In the genomic region with DNA sequence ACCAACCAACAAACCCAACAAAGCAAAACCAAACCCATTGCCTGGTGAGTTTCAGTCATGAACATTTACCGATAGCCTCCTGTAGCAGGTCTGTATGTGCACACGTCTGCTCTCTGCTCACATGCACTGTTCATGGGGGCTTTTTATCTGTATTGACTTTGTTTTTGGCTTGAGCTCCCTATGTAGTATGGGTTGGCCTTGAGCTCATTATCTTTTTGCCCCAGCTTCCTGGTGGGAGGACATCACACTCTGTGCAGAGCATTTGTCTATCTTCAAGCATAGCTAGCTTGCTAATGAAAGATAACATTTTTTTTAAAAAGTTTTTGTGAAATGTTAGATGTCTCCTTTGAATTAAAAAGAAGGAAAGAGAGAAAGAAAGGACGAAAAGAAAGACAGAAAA, we compare ENCODE assay signal across 13 mouse cellular contexts. TPM values are rescaled to one million over a fixed set of nuclear protein-coding genes. Genes with fewer than 3 reads are reported as not detected.
A peak's percentile ranks its signal among the peaks of the same experiment; 100 is the strongest.
DNase-seq lines count a peak whose midpoint lies in the region; ATAC-seq lines count a peak whose summit lies in the region.
"Had no signal": no experiment of that assay in that cellular context is flagged by ENCODE, and none has a peak within 500 bp of the region (broad histone marks: within the 10 kb centered on the region; RNA-seq: fewer than 3 reads in every experiment).

No protein-coding gene starts in this region.

- H3K36me3 ChIP-seq in liver, embryonic 11.5 days (ENCODE audit: control insufficient read depth, insufficient read depth, low read length): peaks cover 11% of the 10 kb centered on the region; the same call in 1 of the 2 replicates

- no peaks in the 10 kb centered on the region for H3K27me3 ChIP-seq in liver, embryonic 11.5 days (replicated peaks; ENCODE audit: control insufficient read depth, insufficient read depth, low read length)
- H3K27me3 ChIP-seq: neural tube, embryonic 15.5 days had no signal

- no peaks in the 10 kb centered on the region for H3K9me3 ChIP-seq in liver, embryonic 11.5 days (ENCODE audit: control insufficient read depth, low read length)
- H3K9me3 ChIP-seq: neural tube, embryonic 15.5 days had no signal

- DNase-seq in ovary, adult 18-20 months (ENCODE audit: low spot score): peak; percentile 39
- no peak for DNase-seq in ovary, postnatal 10 days (ENCODE audit: low spot score)
- DNase-seq in c-Kit-negative CD71-positive TER-119-positive erythroid progenitor cells, embryonic 14.5 days (ENCODE audit: low read depth, low spot score): peak; percentile 51
- DNase-seq in liver, embryonic 11.5 days (ENCODE audit: low spot score): no peak
- no peak for DNase-seq in urinary bladder, adult 18-20 months (ENCODE audit: low spot score in 2 of 2)
- DNase-seq in lung, postnatal 14 days: no peak
- DNase-seq in thymus, postnatal 25 days: no peak
- DNase-seq: cerebellum, postnatal 14 days; heart, postnatal 14 days; kidney, postnatal 10 days; layer of hippocampus, adult 9-11 months had no signal

- WGBS in liver, embryonic 11.5 days: 29% methylated on average over 3 of the region's 3 CpGs

- H3K27ac ChIP-seq in liver, embryonic 11.5 days (ENCODE audit: low read depth, low read length): peak overlapping the region; percentile 88
- H3K27ac ChIP-seq: neural tube, embryonic 15.5 days had no signal

- ATAC-seq in liver, embryonic 11.5 days (replicated peaks; ENCODE audit: low FRiP score): peak; percentile 97
- peak; percentile 96 for ATAC-seq in megakaryocyte-erythroid progenitor cell, adult 5-6 weeks (replicated peaks; ENCODE audit: low FRiP score, low TSS enrichment, poor library complexity, severe bottlenecking)

- peak overlapping the region; percentile 8; the same call in 1 of the 2 replicates for H3K4me3 ChIP-seq in liver, embryonic 11.5 days (ENCODE audit: low read depth, low read length)
- H3K4me3 ChIP-seq: neural tube, embryonic 15.5 days had no signal

- peak overlapping the region; percentile 49 for H3K4me2 ChIP-seq in liver, embryonic 11.5 days
- H3K4me2 ChIP-seq: neural tube, embryonic 15.5 days had no signal

- H3K4me1 ChIP-seq in liver, embryonic 11.5 days (replicated peaks; ENCODE audit: control insufficient read depth, insufficient read depth, low read length): peaks cover 17% of the 10 kb centered on the region
- H3K4me1 ChIP-seq: neural tube, embryonic 15.5 days had no signal

- H3K9ac ChIP-seq in liver, embryonic 11.5 days (ENCODE audit: low read depth, low read length): 0 out of 2 replicates have a peak overlapping the region, but pooled peaks have one; percentile 28
- H3K9ac ChIP-seq: neural tube, embryonic 15.5 days had no signal

RNA-seq across cellular contexts. Expression of a gene that starts 33.4 kb away (rescaled TPM):
- polyA plus RNA-seq in liver, embryonic 11.5 days (2014; fragmentation: Nextera tagmentation; extraction: Ambion mirVana): 46.1 and 48.8 TPM in 2 replicates
- 78.6 and 81.4 TPM in 2 replicates for total RNA-seq in megakaryocyte-erythroid progenitor cell, adult 5-6 weeks (2014; fragmentation: Nextera tagmentation)
- total RNA-seq in megakaryocyte-erythroid progenitor cell, adult 5-6 weeks (2017): 62.7 and 77.5 TPM in 2 replicates

Comparison
In these comparisons a context has a peak if more than half of its experiments do, and no peak if none do; other contexts are left out.
1. DNase-seq: peak in ovary, adult 18-20 months (single experiment) and c-Kit-negative CD71-positive TER-119-positive erythroid progenitor cells, embryonic 14.5 days (single experiment); none in ovary, postnatal 10 days (single experiment), liver, embryonic 11.5 days (single experiment), urinary bladder, adult 18-20 months (0 of 2), lung, postnatal 14 days (single experiment) and thymus, postnatal 25 days (single experiment).